Mouse (Mus musculus) urinary bladder, adult 18-20 months (tissue): ENCODE measurements around the gene Pard6b.
A peak's percentile ranks its signal among the peaks of the same experiment; 100 is the strongest.
"Not testable (repeated sequence)": the region's sequence is repeated elsewhere in the genome, so short reads cannot be mapped to it uniquely, and the experiment has no call there.

ENCODE experiments used
- DNase-seq, 2 experiments: peaks; one replicate each; pipeline ENCODE4 v3.0.0; 2022; ENCODE audit warnings: low spot score in 2 of 2, mixed read lengths in 2 of 2

Gene Pard6b

DNA sequence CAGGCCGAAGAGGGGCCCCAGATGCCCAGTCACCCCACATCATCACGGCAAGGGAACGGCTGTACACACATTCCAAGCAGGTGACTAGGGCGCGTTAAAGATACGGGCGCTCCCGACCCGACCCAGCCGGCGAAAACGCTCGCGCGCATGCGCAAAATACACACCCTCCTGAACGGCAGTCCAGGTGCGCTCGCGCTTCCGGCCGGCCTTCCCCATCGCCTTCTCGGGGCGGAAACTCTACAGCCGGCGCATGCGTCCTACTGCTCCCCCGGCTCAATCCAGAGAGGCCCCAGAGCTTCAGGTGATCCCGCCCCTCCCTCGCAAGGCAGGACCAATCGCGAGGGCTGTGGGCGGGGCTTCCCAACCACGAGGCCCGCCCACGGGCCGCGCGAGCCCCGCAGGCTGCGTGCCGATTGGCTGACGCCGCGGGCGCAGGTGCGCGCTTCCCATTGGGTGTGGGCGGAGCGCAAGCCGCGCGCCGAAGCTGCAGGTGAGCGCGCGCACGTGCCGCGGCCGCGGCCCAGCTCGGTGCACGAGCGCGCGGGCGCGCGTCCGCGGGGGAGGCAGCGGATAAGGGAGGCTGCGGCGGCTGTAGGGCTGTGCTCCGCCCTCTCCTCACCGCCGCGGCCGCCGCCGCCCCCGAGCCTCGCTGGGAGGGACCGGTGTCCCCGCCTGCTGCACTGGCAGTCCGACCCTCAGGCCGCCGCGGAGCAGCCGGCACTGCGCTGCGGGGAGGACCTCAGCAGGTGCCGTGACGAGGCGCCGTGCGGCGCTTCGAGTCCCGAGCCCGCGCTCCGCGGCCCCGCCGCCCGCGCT lies at the start of gene Pard6b:
Gene Pard6b (plus strand): TSS at position 574 of the 816 bp plus-strand sequence.
- peak; percentile 82 to 91 for DNase-seq

DNA sequence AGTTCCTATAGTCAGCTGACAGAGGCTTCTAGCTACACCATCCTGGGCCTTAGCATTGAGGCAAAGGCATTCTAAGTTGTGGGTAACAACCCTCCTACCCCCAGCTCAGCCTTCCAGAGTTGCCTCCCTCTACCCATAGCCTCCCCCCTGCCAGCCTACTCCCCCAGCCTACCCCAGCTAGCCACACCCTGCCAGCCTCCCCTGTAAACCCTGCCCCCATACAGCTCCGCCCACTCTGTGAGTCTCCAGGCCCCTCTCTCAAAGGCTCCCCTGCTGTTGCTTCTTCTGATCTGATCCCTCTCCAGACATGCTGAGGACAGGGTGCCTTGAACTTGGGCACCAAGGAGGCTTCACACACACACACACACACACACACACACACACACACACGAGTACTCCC lies 49.0 kb upstream of the Pard6b start:
- no peak for DNase-seq

DNA sequence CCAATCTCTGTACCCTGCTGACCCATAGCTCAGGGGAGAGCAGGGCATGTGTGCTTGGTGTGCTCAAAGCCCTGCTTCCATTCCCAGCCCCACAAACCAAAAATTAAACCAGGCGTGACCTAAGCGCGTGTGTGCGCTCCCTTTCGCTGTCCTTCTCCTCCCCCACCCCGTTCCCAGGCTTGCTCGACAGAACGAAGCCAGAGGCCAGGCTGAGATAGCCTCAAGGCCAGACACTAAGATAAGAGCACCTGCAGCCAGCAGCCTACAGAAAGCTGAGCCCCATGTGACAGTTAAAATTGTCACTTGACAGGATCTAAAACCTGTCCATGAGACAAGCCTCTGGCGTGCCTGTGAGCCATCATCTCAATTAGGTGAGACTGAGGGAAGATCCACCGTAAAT lies 46.9 kb upstream of the Pard6b start:
- no peak for DNase-seq

DNA sequence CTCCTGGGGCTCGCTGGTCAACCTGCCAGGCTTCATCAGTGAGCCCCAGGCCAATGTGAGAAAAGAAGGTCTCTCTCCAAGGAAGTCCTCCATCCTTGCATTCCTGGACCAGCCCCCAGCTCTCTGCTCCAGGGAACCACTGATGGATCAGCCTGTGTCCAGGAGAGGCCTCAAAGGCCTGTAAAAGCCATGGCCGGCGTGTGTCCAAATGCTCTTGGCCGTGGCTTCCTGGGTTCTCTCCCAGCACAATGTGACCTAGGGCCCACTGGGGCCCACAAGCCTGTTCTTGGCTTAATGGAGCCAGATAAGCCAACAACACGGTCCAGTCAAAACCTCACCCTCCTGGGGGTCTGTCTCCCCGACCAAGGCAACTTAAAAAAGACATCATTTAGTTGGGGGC lies 44.9 kb upstream of the Pard6b start:
- DNase-seq: no peak

DNA sequence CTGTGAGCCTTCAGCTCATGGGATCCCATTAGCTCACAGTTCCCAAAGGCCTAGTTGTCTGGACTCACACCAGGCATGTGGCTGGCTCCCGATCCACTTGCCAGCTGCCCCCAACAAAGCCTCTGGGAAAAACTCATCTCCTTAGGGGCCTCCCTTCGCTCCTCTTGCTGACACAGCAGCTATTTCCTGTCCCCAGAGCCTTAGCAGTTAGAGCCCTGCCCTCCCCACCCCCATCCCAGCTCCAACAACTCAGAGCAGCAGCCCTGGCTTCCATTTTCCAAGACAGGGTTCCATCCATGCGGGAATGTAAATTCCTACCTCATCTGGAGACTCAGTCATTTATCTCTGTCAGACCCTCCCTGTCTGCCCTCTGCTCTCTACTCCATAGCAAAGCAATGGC lies 43.7 kb upstream of the Pard6b start:
- DNase-seq: no peak

DNA sequence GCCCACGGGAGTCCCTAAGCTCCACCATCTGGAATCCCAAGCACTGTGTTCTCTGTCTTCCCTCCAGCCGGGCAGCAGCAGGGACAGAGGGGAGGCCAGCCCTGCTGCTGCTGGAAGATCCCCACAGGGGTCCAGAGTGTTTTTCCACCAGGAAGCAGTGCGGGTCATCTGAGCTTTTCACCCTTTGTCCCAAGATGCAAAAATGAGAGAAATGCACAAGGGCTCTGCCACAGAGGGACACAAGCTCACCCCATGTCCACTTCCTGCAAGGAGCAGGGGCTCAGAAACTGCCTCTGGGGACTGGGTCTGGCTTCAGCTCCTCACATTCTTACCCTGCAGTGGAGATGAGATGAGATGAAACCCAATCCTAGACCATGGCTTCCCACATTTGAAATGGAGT lies 40.1 kb upstream of the Pard6b start:
- DNase-seq: no peak

DNA sequence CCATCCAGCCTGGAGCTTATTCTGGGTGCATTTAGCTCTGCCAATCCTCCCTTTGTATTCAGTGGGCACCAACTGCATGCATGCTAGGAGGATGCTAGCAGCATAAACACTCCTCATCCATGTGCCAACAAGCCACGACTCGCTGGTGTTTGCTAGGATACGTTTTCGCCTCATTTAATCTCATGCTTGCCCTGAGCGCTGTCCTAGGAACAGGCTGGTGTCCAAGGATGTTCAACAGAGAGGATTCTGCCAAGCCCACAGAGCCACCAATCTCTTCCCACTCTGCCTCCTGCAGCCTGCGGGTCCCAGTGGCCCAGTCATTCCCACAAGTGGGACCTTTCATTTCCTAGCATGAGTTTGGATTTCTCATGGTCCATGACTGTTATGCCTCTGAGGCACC lies 38.8 kb upstream of the Pard6b start:
- DNase-seq: no peak

DNA sequence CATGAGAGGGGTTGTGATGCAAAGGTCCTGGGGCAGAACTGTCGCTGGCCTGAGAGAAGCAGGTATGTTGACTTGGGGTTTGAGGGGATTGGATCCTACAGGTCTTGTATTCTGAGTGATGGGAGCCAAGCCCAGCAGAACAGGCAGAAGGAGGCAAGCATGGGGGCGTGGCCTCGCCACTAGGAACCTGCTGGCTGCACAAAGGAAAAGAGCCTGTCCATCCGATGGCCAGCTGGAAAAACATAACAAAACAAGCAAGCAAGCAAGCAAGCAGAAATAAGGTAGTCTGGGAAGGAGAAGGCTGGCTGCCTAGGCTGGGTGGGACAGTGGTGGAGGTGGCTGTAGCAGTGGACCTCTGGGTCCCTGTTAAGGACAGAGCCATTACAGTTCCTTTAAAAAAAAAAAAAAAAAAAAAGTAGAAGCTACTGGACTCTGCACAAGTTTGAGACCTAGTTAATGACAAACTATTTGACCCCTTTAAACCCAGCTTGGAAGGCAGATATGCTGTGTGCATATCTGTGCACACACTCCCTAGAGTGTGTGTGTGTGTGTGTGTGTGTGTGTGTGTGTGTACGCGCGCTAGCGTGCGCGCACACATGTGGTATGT lies 36.0 kb upstream of the Pard6b start:
- no peak for DNase-seq

DNA sequence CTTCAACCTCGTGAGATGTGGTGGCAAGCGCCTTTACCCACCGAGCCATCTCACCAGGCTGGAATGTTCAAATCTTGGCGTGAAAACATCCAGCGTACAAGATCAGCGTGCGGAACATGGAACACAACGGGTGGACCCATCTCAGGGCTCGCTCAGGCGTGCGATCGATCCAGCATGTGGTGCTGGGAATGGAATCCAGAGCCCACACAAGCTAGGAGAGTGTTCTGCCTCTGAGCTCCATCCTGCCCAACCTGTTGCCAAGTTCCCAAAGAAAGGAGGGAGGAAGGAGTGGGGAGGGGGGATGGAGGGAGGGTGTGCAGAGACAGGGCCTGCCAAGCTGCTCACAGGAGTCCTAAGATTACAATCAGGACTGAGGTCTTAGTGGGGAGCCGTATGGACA lies 35.4 kb upstream of the Pard6b start:
- no peak for DNase-seq

DNA sequence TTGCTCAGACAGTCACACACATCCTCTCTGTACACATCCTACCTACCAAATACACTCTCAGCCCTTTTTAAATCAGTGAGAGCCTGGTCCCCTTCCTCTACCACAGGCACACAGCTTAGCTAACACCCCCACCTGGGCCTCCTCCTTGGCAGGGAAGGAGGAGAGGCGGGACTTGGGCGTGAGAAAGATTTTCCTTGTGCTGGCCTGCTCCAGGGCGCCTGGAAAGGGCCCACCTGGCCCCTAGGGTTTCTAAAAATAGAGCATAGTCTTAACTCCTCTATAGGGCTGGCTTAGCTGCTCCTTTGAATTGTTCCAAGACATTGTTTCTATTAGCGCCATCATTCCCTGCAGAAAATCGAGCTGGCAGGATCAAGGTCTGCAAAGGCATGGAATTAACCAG lies 35.0 kb upstream of the Pard6b start:
- DNase-seq: no peak

DNA sequence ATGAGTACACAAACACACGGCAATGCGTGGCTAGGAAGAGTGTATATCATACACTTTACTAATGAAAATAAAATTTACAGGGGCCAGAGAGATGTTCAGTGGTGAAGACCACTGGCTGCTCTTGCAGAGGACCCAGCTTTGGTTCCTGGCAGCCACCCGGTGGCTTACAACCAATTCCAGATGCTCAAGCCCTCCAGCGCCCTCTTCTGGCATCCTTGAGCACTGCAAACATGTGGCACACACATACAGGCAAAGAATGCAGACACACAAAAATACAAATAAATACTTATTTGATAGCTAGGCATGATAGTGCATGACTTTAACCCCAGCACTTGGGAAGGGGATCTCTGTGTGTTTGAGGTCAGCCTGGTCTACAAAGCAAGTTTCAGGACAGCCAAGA lies 34.3 kb upstream of the Pard6b start:
- no peak for DNase-seq

DNA sequence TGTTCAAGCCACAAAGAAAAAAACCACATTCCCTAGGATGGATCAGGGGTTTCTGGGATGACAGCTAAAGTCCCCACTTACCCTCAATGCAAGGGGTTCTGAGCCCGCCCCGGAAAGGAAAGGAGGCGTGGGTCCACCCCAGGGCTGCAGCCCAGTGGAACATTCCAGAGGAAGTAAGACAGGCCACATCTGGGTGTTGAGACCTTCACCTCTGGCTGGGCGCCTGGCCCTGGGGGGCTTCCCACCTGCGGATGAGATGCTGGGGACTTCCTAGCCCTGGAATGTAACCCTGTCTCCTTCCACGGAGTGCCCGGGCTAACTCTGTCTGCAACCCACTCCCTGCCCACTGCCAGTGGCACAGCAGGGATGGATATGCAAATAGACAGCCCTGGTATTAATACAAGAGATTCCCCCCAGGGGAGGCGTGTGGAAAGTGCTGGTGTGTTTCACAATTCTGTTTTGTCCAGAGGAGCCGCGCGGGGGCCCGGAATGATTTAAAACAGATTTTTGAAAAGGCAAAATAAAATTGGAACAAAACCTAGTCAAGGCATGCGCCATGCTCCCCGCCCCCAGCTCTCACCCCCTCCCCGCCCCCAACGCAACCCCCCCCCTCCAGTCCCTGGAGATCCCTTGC lies 31.7 kb upstream of the Pard6b start:
- DNase-seq: no peak

DNA sequence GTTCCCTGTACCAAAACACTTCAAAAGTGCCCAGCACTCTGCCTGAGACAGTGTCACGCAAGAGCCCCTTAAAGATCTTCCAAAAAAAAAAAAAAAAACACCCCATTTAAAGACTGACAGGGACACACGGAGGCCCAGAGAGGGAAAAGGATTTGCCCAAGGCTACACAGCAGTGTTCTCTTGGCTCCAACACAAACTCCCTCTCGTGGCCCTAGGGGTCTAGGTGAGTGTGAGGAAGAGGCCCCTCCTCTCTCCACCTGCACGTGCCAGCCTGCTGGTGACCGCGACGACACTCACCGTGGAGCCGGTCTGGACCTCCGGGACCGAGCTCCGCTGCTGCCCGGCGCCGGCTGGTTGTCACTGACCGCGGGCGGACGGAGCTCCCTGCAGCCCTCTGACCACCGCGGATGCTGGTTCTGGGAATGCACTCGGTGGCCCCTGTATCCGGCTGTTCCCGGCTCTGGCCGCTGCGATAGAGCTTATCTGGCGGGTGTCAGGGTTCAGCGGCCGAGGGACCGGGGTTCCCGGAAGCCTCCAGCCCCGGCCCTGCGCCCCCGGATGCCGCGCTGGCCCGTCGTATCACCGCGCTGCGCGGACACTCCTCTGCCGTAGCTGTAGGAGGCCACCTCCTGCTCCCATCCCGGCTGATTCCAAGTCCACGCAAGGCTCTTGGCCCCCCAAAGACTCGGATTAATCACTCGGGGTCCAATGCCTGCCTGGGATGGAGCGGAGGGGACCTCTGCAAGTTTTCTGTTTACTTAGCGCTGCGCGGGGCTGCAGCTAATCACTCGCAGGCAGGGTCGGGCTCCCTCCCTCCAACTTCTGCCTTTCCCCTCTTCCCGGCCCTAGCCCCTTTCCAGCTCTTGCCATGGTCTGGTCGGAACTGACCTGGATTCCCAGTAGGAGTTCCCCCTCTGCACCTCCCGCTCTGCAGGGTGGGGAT lies 30.5 kb upstream of the Pard6b start:
- peak in 1 of 2 experiments; percentile 28 for DNase-seq

DNA sequence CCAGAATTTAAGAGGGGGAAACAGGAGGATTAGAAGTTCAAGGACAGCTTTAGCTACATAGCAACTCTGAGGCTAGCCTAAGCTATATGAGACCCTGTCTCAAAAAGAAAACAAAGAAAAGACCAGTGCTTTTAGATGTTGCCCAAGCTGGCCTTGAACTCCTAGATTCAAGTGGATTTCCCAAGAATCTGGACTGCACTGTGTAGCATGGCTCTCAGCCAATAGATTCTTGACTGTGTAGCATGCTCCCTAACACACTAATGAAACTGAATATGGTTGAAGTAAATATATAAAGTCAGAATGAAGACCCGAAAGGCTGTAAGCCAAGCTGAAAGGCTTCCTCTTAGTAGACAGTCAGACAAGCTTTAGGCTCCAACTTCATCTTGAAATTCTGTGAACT lies 28.6 kb upstream of the Pard6b start:
- no peak for DNase-seq

DNA sequence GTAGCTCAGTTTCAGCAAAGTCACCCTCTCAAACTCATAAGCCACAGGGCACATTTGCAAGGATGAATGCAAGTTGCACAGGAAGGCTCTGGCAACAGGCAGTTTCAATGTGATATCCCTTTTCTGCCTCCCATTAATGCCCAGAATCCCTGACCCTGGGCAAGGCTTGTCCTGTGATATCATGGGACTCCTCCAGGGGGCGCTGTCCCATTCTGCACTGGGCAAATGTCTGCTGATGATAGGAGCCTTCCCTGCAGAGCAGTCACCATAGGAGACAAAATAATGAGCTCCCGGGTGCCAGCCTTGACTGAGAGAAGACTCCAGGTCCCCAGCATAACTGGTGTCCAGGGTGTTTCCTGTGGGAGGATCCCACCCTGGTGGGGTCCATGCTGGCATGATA lies 28.1 kb upstream of the Pard6b start:
- peak in 1 of 2 experiments; percentile 36 for DNase-seq

DNA sequence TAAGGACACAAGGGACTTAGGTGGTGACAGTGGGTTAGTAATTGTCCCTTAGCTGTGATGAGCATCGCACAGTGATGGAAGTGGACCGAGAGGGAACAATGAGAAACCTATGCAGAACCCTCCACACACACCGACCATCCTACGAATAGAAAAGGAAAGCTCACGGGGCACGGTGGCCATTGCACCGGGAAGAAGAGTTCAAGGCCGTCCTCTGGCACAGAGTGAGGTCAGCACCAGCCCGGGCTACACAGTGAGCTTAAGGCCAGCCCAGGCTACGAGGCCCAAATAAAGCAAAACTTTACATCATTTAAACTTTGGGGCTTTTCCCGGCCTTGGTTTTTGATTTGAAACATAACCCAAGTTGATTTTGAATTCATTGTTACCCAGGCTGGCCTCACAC lies 26.7 kb upstream of the Pard6b start:
- DNase-seq: no peak

DNA sequence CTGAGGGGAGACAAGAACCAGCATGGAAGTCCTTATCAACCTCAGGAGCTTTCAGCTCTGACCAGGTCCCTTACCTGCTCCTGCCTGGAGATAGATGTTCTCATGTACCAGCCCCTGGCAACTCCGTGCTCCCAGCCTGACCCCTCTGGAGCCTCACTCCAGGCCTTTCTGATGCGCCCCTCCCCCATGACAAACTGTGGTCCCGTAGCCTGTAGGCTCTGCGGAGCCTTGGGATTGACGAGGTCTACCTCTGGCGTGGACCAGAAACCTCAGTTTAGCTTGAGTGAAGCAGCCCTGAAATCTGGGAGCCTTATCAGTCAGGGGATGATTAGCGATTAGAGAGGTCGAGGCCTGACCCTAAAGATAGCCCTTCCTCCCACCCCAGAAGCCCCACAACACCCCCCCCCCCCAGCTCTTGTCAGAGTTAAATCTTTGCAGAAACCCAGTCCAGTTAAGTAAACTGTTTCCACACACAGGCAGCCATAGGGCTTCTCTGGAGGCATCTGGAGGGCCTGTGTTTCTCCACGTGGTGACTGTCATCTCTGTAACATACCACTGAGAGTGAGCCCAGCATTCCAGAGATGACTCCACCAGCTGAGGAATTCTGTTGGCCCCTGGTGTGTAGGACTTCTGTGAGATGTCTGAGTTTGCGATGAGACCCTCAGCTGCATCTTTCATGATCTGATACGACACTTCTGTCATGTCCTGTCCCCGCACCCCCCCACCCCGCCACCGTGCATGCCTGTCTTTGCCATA lies 24.7 kb upstream of the Pard6b start:
- no peak for DNase-seq

DNA sequence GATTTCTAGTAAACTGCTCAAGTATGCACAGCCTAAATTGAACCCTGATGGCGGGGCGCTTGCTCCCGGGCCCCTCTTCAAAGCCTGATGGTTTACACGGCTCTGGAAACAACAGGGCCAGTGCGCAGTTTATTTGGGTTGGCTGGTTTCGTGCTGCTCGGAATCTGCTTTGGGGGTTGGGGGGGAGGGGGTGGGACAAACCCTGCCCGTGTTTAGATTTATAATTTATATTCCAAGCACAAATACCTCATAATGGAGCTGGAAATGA lies 24.2 kb upstream of the Pard6b start:
- no peak for DNase-seq

DNA sequence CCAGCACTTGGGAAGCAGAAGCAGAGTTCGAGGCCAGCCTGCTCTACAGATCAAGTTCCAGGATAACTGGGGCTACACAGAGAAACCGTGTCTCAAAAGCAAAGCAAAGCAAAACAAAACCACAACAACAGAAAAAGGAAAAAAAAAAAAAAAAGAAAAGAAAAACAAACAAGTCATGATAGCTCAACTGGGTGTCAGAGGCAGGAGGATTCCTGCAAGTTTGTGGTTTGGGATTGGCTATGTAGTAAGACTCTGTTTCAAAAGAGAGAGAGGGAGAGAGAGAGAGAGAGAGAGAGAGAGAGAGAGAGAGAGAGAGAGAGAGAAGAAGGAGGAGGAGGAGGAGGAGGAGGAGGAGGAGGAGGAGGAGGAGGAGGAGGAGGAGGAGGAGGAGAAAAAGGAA lies 22.9 kb upstream of the Pard6b start:
- not testable (repeated sequence) for DNase-seq

DNA sequence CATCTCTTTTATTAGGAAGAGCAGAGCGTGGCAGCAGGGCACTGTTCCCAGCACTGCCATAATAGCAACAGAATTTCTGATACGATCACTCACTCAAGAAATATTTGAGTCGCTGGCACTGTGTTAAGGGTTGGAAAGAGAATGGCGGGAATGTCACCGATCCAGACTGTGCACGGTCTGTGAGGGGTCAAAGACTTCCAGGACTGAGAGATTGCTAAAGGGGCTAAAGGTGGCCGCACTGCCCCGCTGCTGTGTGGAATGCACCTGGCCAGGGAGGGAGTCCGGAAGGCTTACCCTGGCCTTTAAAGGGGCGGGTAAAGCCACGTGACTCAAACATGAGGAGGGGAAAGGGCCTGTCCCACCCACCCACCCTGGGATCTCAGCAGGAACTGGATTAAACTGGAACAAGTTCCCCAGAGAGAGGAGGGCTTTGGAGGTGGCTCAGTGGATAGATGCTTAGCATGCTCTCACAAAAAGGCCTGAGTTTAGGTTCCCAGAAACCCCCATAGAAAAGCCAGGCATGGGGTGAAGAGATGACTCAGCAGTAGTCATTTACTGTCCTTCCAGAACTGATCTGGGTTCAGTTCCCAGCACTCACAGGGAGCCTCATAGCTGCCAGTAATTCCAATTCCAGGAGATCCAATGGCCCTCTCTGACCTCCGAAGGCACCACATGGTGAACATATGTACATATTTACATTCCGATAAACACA lies 22.2 kb upstream of the Pard6b start:
- no peak for DNase-seq
